Mouse (Mus musculus): ENCODE results near the gene Zfp568. TPM values are rescaled to one million over a fixed set of nuclear protein-coding genes. Genes with fewer than 3 reads are reported as not detected.

The Zfp568 gene
- 3.5 and 3.8 TPM in 2 replicates for polyA plus RNA-seq (2015; fragmentation: Nextera tagmentation; extraction: Ambion mirVana)

DNA sequence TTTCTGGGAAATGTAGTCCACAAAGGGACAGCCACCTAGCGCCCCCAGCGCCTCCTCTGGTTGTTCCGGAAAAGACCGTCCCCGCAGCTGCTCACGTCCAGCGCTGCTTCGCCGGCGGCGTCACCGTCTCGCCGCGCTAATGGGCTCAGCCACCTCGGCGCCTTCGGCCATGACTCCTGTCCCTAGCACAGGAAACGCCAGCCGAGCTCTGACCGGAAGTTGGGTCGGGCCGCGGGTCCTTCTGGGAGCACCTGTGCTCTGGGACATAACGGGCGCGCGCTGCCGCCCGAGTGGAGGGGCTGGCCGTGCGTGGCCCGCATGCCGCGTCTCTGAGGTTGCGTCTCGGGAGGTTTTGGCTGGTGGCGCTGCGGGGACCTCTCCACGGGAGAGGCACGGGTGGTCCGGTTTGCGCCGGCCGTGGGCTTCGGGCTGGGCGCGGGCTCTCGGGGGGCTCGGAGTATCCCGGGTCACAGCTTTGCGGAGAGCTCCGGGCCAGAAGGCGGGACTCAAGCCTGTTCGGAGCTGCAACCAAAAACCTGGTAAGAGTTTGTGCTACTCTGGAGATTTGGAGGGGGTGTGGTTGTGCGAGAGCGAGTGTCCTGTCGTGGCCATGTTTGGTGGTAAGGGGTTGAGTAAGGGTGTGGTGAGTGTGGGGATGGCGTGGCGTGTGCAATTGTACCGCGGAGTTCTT is at the start of gene Zfp568:
TSS of gene Zfp568 (plus strand) at position 266 of the 691 bp plus-strand sequence.

DNA sequence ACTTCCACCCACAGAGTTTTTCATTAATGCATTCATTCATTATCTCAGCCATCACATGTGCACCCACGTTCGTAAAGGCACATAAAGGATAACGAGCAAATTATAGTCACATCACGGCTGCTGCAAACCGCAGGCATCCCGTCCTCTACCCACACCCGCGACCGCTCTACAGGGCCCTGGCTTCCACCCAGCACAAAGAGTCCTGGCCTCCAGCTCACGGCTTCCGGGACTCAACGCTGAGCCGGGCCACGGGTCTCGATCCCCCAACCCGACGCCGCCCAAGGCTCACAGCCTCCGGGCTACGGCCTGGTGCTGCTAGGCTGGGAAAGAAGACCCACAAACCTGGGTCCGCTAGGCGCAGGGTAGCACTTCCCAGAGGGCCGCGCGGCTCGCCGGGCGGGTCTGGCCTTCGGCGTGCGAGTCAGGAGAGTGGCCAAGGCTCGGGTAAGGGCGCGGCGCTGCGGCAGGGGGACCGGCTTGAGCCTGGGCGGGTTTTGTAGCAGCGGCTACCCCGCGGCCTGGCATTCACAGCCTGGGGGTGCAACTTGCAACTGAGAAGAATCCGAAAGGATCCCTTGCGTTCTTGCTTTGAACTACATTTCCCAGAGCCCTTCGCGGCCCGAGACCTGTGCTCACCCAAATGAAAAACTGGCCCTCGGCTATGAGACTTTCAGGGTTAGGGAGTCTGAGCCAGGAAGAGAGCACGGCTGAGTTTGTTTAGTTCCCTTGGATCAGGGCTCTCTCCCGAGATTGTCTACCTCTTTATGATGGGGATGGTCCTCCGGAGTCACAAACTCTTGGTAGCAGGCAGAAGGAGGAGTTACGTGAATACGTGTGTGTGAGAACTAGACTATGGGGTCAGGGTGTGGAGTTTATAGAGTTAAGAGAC is 30.0 kb upstream of the Zfp568 start, which contains the start of gene Zfp74:
TSS of gene Zfp74 (minus strand) at position 577 of the 889 bp plus-strand sequence.

GRCm38 (mm10) chr7:30050882-30051548 is 67.3 kb downstream of the Zfp568 start, which contains the start of gene Zfp14:
TSS of gene Zfp14 (minus strand) at chr7:30051380.

DNA sequence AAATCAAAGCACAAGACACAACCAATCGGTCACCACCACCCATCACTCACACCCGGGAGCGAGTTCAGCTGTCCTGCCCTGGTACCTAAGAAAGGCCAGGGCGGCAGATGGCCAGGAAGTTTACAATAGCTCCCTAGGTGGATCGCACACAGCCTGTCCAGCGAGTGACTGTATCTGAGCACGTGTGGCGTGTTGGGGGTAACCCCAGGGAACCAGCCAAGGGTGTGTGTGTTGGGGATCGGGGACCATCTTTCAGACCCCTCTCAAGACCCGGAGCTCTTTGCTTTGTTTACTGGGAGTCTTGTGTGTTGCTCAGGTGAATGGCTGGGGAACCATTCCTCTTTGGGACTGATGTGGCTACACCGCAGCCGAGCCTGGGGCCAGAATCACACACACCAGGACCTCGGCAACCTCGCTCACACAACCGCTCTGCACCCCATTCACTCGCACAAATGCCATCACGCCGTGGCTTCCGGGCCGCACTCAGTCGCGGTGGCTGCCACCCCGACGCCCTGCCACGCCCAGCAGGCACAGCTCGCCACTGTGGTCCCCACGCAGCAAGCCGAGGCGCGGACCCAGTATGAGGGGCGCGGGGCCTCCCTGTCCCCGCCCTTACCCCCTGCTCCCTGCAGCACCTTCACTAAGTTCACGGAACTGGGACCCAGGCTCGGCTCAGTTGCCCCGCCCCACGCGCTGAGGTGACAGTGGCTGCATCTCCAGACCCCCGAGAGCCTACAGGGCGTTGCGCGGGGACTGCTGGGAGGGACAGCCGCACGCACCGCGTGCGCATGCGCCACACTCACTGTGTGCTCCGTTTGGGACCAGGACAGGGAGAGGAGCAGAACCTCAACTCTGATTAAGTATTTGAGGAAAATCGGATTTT is 88.6 kb downstream of the Zfp568 start, which contains the start of gene Zfp82:
TSS of gene Zfp82 (minus strand) at position 755 of the 883 bp plus-strand sequence.

Other genes starting within 250 kb of the Zfp568 start
- gene Zfp84, start 215.4 kb upstream of the Zfp568 start, polyA plus RNA-seq (2015; fragmentation: Nextera tagmentation; extraction: Ambion mirVana), result 7.3 and 7.4 TPM in 2 replicates
- 11.2 and 12.6 TPM in 2 replicates for gene Zfp30, start 200.0 kb upstream of the Zfp568 start, polyA plus RNA-seq (2015; fragmentation: Nextera tagmentation; extraction: Ambion mirVana)
- 11.8 and 12.5 TPM in 2 replicates for gene Zfp790, start 167.8 kb upstream of the Zfp568 start, polyA plus RNA-seq (2015; fragmentation: Nextera tagmentation; extraction: Ambion mirVana)
- gene Zfp940, start 130.3 kb upstream of the Zfp568 start, polyA plus RNA-seq (2015; fragmentation: Nextera tagmentation; extraction: Ambion mirVana), result 9.0 and 10.2 TPM in 2 replicates
- 13.2 and 14.1 TPM in 2 replicates for gene Zfp420, start 124.0 kb upstream of the Zfp568 start, polyA plus RNA-seq (2015; fragmentation: Nextera tagmentation; extraction: Ambion mirVana)
- 9.3 and 9.5 TPM in 2 replicates for gene Zfp27, start 77.4 kb upstream of the Zfp568 start, polyA plus RNA-seq (2015; fragmentation: Nextera tagmentation; extraction: Ambion mirVana)
- gene Zfp383, start 75.7 kb upstream of the Zfp568 start, polyA plus RNA-seq (2015; fragmentation: Nextera tagmentation; extraction: Ambion mirVana), result 3.9 and 4.0 TPM in 2 replicates
- 14.1 and 18.0 TPM in 2 replicates for gene Zfp74, start 29.9 kb upstream of the Zfp568 start, polyA plus RNA-seq (2015; fragmentation: Nextera tagmentation; extraction: Ambion mirVana)
- 7.7 and 8.9 TPM in 2 replicates for gene Zfp14, start 67.4 kb downstream of the Zfp568 start, polyA plus RNA-seq (2015; fragmentation: Nextera tagmentation; extraction: Ambion mirVana)
- gene Zfp82, start 88.9 kb downstream of the Zfp568 start, polyA plus RNA-seq (2015; fragmentation: Nextera tagmentation; extraction: Ambion mirVana), result 6.1 and 7.4 TPM in 2 replicates
- 1.3 TPM in 1 of 2 replicates, not detected in the other for gene Gm26920, start 106.5 kb downstream of the Zfp568 start, polyA plus RNA-seq (2015; fragmentation: Nextera tagmentation; extraction: Ambion mirVana)
- 14.9 and 16.5 TPM in 2 replicates for gene Zfp566, start 106.6 kb downstream of the Zfp568 start, polyA plus RNA-seq (2015; fragmentation: Nextera tagmentation; extraction: Ambion mirVana)
- 43.7 and 49.3 TPM in 2 replicates for gene Zfp260, start 110.8 kb downstream of the Zfp568 start, polyA plus RNA-seq (2015; fragmentation: Nextera tagmentation; extraction: Ambion mirVana)
- gene Zfp382, start 138.0 kb downstream of the Zfp568 start, polyA plus RNA-seq (2015; fragmentation: Nextera tagmentation; extraction: Ambion mirVana), result 13.8 and 20.1 TPM in 2 replicates
- 7.4 and 8.8 TPM in 2 replicates for gene Zfp146, start 185.8 kb downstream of the Zfp568 start, polyA plus RNA-seq (2015; fragmentation: Nextera tagmentation; extraction: Ambion mirVana)
- gene Cox7a1, start 200.2 kb downstream of the Zfp568 start, polyA plus RNA-seq (2015; fragmentation: Nextera tagmentation; extraction: Ambion mirVana), result 5.8 and 7.4 TPM in 2 replicates
- gene Capns1, start 214.9 kb downstream of the Zfp568 start, polyA plus RNA-seq (2015; fragmentation: Nextera tagmentation; extraction: Ambion mirVana), result 112 and 118 TPM in 2 replicates
- 188 and 198 TPM in 2 replicates for gene Polr2i, start 248.0 kb downstream of the Zfp568 start, polyA plus RNA-seq (2015; fragmentation: Nextera tagmentation; extraction: Ambion mirVana)
- gene Tbcb, start 248.3 kb downstream of the Zfp568 start, polyA plus RNA-seq (2015; fragmentation: Nextera tagmentation; extraction: Ambion mirVana), result 477 and 510 TPM in 2 replicates